Mouse (Mus musculus): ENCODE results near the gene Tmem145. TPM values are rescaled to one million over a fixed set of nuclear protein-coding genes. Genes with fewer than 3 reads are reported as not detected.
"Not testable (repeated sequence)": the region's sequence is repeated elsewhere in the genome, so short reads cannot be mapped to it uniquely, and the experiment has no call there.

Gene Tmem145
- total RNA-seq, 2 experiments from 2014 or later: not detected

- ATAC-seq (replicated peaks; ENCODE audit: low FRiP score, low TSS enrichment, poor library complexity, severe bottlenecking): no peak
Observed at GRCm38 (mm10) chr7:25315306-25316041, 9.6 kb downstream of the Tmem145 start.

- ATAC-seq (replicated peaks; ENCODE audit: low FRiP score, low TSS enrichment, poor library complexity, severe bottlenecking): peak; percentile 89
Observed at GRCm38 (mm10) chr7:25316532-25317445, 10.9 kb downstream of the Tmem145 start, which contains the start of gene Megf8. Megf8 (plus strand) TSS chr7:25317164.

GRCm38 (mm10) chr7:25317446-25317999, 11.6 kb downstream of the Tmem145 start:
- no peak for ATAC-seq (replicated peaks; ENCODE audit: low FRiP score, low TSS enrichment, poor library complexity, severe bottlenecking)

GRCm38 (mm10) chr7:25322058-25322484, 16.2 kb downstream of the Tmem145 start:
- ATAC-seq (replicated peaks; ENCODE audit: low FRiP score, low TSS enrichment, poor library complexity, severe bottlenecking): no peak

GRCm38 (mm10) chr7:25323219-25323618, 17.3 kb downstream of the Tmem145 start:
- ATAC-seq (replicated peaks; ENCODE audit: low FRiP score, low TSS enrichment, poor library complexity, severe bottlenecking): no peak

- not testable (repeated sequence) for ATAC-seq (replicated peaks; ENCODE audit: low FRiP score, low TSS enrichment, poor library complexity, severe bottlenecking)
Observed at GRCm38 (mm10) chr7:25325431-25325830, 19.5 kb downstream of the Tmem145 start.

GRCm38 (mm10) chr7:25326233-25326632, 20.3 kb downstream of the Tmem145 start:
- ATAC-seq (replicated peaks; ENCODE audit: low FRiP score, low TSS enrichment, poor library complexity, severe bottlenecking): no peak

GRCm38 (mm10) chr7:25333596-25334307, 27.8 kb downstream of the Tmem145 start:
- peak; percentile 72 for ATAC-seq (replicated peaks; ENCODE audit: low FRiP score, low TSS enrichment, poor library complexity, severe bottlenecking)

GRCm38 (mm10) chr7:25334472-25334871, 28.6 kb downstream of the Tmem145 start:
- no peak for ATAC-seq (replicated peaks; ENCODE audit: low FRiP score, low TSS enrichment, poor library complexity, severe bottlenecking)

- no peak for ATAC-seq (replicated peaks; ENCODE audit: low FRiP score, low TSS enrichment, poor library complexity, severe bottlenecking)
Observed at GRCm38 (mm10) chr7:25339329-25339728, 33.4 kb downstream of the Tmem145 start.

- 0 out of 2 replicates have a peak, but pooled peaks have one; percentile 14 for ATAC-seq (replicated peaks; ENCODE audit: low FRiP score, low TSS enrichment, poor library complexity, severe bottlenecking)
Observed at GRCm38 (mm10) chr7:25341000-25341784, 35.3 kb downstream of the Tmem145 start.

GRCm38 (mm10) chr7:25348861-25349260, 43.0 kb downstream of the Tmem145 start:
- no peak for ATAC-seq (replicated peaks; ENCODE audit: low FRiP score, low TSS enrichment, poor library complexity, severe bottlenecking)

- no peak for ATAC-seq (replicated peaks; ENCODE audit: low FRiP score, low TSS enrichment, poor library complexity, severe bottlenecking)
Observed at GRCm38 (mm10) chr7:25358721-25359206, 52.9 kb downstream of the Tmem145 start.

GRCm38 (mm10) chr7:25363151-25363550, 57.2 kb downstream of the Tmem145 start:
- no peak for ATAC-seq (replicated peaks; ENCODE audit: low FRiP score, low TSS enrichment, poor library complexity, severe bottlenecking)

GRCm38 (mm10) chr7:25363632-25364031, 57.7 kb downstream of the Tmem145 start:
- ATAC-seq (replicated peaks; ENCODE audit: low FRiP score, low TSS enrichment, poor library complexity, severe bottlenecking): no peak
